Mouse (Mus musculus) mouse trophoblast stem cell (cell line): ENCODE measurements around the gene Ubb.

Experiments
- in situ Hi-C, 2 experiments: fragments of 300-500 bp; cut with MseI, MboI; formaldehyde crosslinking; loops; 2 replicates in 1 of 2; 3 replicates in 1 of 2; pipeline ENCODE4 v1.15.1; 2025

Gene Ubb

DNA sequence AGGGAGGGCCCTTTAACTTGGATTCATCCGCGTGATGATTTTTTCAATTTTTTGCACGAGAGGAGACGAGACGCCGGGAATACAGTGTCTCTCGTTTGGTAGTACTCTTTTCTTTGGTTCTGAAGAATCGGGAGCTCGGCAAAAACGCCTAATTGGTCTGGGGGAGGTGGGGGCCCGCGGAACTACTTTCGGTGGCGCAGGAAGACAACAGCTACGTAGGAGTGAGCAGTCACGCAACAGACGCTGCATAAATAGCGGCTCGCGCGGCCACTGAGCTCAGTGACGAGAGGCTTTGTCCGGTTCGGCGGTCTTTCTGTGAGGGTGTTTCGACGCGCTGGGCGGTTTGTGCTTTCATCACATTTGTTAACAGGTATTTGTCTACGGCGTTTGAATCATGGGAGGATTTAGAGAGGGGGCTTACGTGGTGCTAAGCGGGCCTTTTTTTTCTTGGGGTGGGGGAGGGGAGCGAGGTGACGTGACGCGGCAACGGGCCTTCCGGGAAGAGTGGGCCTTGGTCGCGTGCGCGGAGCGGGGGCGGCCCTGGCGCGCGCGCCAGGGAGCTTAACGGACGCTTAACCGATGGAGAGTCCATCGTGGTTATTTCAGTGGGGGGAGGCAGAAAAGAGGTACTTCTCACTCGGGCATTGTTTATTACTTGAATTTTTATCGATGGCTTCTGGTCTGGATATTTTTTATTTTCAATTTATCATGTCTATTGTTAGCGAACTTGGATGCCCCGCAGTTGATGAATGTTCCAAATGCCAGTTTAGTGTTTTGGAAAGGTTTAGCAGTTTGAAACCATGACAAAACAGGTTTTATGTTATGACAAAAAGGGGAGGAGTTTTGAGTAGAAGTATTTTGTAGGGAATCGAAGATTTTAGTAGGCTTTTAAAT is 502 bp downstream of the Ubb start:
- in situ Hi-C loops, result no loop called here

DNA sequence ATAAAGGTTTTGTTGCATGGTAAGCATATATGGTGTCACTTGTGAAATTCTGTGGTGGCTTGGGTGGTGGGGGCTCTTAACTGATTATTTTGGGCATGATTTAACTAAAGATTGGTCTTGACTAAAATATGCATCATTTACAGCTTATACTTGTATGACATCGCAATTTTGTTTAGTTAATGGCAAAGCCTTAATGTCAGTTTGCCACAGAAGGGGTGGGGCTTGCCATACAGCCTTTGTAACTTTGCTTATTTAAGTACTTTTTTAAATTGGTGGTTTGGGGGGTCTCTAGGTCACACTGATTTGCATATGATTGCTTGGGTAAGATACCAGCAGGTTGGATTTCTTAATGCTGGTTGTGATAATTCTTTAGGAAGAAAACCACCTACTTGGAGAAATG is 2.2 kb downstream of the Ubb start:
- in situ Hi-C loops, result no loop called here

GRCm38 (mm10) chr11:62553633-62554032 is 2.7 kb downstream of the Ubb start:
- in situ Hi-C loops, result no loop called here

DNA sequence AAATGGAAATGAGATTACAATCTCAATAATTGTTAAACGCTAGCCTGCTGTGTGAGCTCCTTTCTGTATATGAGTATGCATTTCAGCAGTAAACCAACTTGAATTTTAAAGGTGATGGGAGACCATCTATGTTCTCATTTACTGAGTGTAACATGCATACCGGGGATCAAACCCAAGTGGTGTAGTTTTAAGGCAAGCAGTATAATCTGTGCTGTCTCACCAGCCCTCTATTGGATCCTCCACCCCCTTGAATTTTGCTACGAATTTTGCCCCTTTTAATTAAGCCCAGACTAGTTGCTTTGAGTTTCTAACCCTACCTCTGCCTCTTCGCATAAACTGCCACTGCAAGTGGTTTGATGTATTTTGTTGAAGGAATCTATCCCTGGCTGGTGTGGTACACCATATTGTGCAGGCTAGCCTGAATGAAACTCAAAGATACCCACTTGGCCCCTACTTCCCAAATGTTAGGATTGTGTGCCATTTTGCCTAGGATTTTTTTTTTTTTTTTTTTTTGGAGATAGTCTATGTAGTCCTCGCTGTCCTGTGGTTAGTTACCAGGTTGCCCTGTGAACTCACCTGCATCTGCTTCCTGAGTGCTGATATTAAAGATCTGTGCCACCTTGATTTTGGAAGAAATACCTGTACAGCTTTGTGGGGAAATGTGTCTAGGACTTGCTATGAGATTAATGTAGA is 3.3 kb downstream of the Ubb start:
- in situ Hi-C loops, result no loop called here

- in situ Hi-C loops, result no loop called here
These were observed 4.1 kb downstream of the Ubb start for GRCm38 (mm10) chr11:62554934-62555517.

DNA sequence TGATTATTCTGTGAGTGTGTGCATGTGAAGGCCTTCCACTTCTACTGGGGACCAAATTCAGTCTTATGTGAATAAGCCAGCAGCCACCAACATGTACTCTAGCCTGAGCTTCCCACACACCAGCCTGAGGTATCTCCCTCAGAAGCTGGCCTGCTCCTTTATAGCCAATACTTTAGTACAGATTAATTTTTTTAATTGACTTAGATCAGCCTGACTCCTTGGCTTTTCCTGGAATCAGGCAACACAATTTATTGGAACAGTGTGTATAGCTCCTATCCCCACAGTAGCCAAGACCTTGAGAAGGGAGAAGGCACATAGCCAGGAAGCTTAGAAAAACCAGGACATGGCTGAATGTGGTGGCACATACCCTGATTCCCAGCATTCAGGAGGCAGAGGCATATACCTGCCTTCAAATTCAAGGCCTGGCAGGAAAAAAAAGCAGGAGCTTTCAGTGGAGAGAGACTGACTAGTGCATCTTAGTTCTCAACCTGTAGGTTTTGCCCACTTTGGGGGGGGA is 5.0 kb downstream of the Ubb start:
- in situ Hi-C loops, result no loop called here

DNA sequence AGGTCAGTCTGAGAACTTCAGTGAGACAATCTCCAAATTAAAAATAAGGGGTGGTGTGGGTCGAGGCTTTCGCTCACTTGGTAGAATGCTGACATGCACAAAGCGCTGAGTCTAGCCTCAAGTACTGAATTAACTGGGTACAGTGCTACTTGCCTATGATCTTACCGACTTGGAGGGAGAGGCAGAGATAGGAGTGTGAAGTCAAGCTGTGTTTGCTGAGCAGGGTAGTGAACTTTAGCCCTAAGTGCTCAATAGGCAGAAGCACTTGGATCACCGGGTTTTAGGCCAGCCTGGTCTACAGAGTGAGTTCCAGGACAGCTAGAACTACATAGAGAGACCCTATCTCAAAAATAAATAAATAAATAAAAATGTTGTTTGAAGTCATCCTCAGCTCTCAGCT is 6.2 kb downstream of the Ubb start:
- in situ Hi-C loops, result no loop called here

- in situ Hi-C loops, result no loop called here
These were observed 7.2 kb downstream of the Ubb start for GRCm38 (mm10) chr11:62558152-62558551.

GRCm38 (mm10) chr11:62558961-62559646 is 8.1 kb downstream of the Ubb start:
- in situ Hi-C loops, result no loop called here

GRCm38 (mm10) chr11:62560463-62561016 is 9.6 kb downstream of the Ubb start:
- in situ Hi-C loops, result no loop called here

DNA sequence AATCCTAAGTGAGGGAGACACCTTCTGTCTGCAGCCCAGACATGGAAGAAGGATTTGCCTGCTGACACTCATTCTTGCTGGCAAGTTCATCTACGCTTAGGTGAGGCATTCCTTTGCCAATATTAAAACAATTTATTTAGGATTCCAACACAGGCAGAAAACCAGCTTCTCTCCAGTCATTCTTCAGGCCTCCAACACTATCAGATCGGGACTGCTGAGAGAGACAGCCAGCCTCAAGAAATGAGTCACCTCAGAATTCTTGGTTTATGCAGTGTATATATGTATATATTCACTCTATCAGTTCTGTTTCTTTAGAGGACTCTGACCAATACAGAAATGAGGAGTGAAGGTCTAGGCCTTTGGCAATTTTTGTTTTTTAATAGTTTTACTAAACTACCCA is 12.6 kb downstream of the Ubb start:
- in situ Hi-C loops, result no loop called here

GRCm38 (mm10) chr11:62565747-62566146 is 14.8 kb downstream of the Ubb start:
- in situ Hi-C loops, result no loop called here

DNA sequence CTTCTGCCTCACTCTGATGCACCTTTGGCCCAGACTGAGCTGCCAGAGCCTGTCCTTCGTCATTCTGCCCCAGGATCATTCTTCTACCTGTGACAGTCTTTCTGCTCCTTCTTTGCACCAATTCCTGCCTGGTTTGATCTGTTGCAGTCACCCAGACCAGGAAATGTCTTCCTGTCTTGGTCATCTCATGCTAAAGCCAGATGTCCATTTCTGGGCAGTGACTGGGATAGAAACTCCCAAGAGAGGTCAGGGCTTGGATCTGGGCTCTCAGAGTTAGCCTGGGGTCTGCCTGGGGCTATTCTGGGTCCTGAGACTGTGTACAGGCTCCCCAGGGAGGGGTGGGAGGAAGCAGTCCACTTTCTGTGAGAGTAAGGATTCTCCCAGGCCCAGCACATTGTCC is 15.2 kb downstream of the Ubb start:
- in situ Hi-C loops, result no loop called here

DNA sequence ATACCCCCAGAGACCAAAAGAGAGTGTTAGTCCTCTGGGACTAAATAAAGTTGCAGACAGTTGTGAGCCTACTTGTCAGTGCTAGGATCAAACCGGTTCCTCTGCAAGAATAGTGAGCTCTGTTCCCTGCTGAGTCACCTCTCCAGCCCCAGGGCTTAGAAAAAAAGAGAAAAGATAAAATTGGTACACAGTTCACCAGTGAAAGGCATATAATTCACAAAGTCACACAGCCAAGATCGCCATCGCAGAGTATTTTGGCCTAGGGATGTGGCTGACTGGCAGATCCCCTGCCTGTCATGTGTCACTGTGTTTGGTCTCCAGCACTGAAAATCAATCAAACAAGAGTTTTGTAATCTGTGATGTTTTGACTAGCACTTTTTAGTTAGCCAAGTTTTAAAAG is 17.3 kb downstream of the Ubb start:
- in situ Hi-C loops, result no loop called here

GRCm38 (mm10) chr11:62573959-62574702 is 23.2 kb downstream of the Ubb start, which contains the start of gene Trpv2:
Gene Trpv2, plus strand, starts transcription at chr11:62574486.
- in situ Hi-C loops, result no loop called here

GRCm38 (mm10) chr11:62574703-62575085 is 23.7 kb downstream of the Ubb start:
- in situ Hi-C loops, result no loop called here

GRCm38 (mm10) chr11:62575297-62575658 is 24.3 kb downstream of the Ubb start:
- in situ Hi-C loops, result no loop called here

GRCm38 (mm10) chr11:62575659-62576438 is 24.9 kb downstream of the Ubb start:
- in situ Hi-C loops, result no loop called here

DNA sequence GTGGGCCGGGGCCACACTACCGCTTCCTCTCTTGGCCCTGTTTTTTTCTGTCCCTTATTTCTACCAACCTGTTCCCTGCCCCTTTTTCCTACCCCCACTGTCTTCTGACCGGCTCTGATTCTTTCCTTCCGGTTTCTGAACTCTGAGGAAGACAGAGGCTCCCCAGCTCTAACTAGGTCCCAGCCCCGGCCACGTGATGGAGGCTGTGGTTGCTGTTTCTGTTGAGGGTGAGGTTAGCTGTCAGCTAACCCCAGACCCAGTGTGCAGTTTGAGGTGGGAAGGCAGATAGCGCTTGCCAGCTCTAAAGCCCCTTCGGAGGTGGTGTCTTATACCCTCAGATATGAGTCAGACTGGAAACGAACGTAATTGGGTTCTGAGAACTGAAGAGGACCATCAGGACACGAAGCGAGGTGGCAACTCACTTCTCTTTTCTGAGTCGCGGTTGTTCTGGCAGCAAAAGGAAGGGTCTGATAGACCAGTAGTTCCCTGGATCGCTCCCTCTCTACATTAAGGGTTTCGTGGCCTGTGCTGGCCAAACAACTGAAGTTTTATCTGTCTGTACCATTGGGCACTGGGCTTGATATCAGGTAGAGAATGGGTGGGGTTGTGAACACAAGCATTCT is 25.7 kb downstream of the Ubb start:
- in situ Hi-C loops, result no loop called here

- in situ Hi-C loops, result no loop called here
These were observed 32.1 kb downstream of the Ubb start for GRCm38 (mm10) chr11:62583031-62583430.
